ENCODE assay signal across 9 mouse cellular contexts in genomic region chr8:121730170-121730569, GRCm38 (mm10). TPM values are rescaled to one million over a fixed set of nuclear protein-coding genes. Genes with fewer than 3 reads are reported as not detected.
A peak's percentile ranks its signal among the peaks of the same experiment; 100 is the strongest.
DNase-seq lines count a peak whose midpoint lies in the region; ATAC-seq and TF ChIP-seq lines count a peak whose summit lies in the region.
"Had no signal": no experiment of that assay in that cellular context is flagged by ENCODE, and none has a peak within 500 bp of the region (broad histone marks: within the 10 kb centered on the region; RNA-seq: fewer than 3 reads in every experiment).

No protein-coding gene starts in this region.

- peaks cover 81% of the 10 kb centered on the region for H3K27me3 ChIP-seq in heart, embryonic 15.5 days
- H3K27me3 ChIP-seq in forebrain, postnatal 0 days (ENCODE audit: insufficient read depth, low read length) = peaks cover 11% of the 10 kb centered on the region; the same call in 1 of the 2 replicates
- H3K27me3 ChIP-seq in midbrain, embryonic 11.5 days (ENCODE audit: control insufficient read depth, insufficient read depth, low read length) = peaks cover 51% of the 10 kb centered on the region

- no peaks in the 10 kb centered on the region for H3K9me3 ChIP-seq in heart, embryonic 15.5 days (replicated peaks)
- H3K9me3 ChIP-seq in forebrain, postnatal 0 days (ENCODE audit: low read length) = no peaks in the 10 kb centered on the region
- H3K9me3 ChIP-seq in midbrain, embryonic 11.5 days (ENCODE audit: control insufficient read depth, low read length) = no peaks in the 10 kb centered on the region

- TF ChIP-seq CTCF in forebrain, postnatal 0 days (IDR thresholded peaks at IDR 0.05; ENCODE audit: low read depth) = no peak

- ATAC-seq in heart, embryonic 15.5 days (replicated peaks; ENCODE audit: insufficient number of reproducible peaks, insufficient read depth, low FRiP score, low read depth) = 0 out of 2 replicates have a peak, but pooled peaks have one; percentile 16
- ATAC-seq in forebrain, postnatal 0 days = peak; percentile 46
- peak; percentile 51 for ATAC-seq in midbrain, embryonic 11.5 days (ENCODE audit: low FRiP score)

- WGBS in heart, embryonic 15.5 days = 0% methylated on average over 35 of the region's 60 CpGs
- WGBS in forebrain, postnatal 0 days = 6% methylated on average over 31 of the region's 60 CpGs
- under 1% methylated on average over 49 of the region's 60 CpGs for WGBS in midbrain, embryonic 11.5 days

- DNase-seq in heart, postnatal 4 days = no peak
- DNase-seq in brain, adult 2 months (ENCODE audit: low read depth, low spot score) = peak; percentile 77
- DNase-seq in forebrain, postnatal 0 days = peak; percentile 54
- no peak for DNase-seq in midbrain, embryonic 11.5 days (ENCODE audit: low spot score, missing footprints)
- no peak for DNase-seq in B cell, adult 2 months
- no peak for DNase-seq in cerebellum, adult 8-10 months
- DNase-seq in c-Kit-positive CD71-positive TER-119-positive erythroid progenitor cells, embryonic 14.5 days (ENCODE audit: low spot score) = no peak

- no peaks in the 10 kb centered on the region for H3K36me3 ChIP-seq in heart, embryonic 15.5 days
- H3K36me3 ChIP-seq in forebrain, postnatal 0 days (ENCODE audit: insufficient read depth) = no peaks in the 10 kb centered on the region
- H3K36me3 ChIP-seq in midbrain, embryonic 11.5 days (ENCODE audit: control insufficient read depth, insufficient read depth, low read length) = no peaks in the 10 kb centered on the region

- no peak overlapping the region for H3K9ac ChIP-seq in heart, embryonic 15.5 days
- H3K9ac ChIP-seq in forebrain, postnatal 0 days = peak overlapping the region; percentile 75
- peak overlapping the region; percentile 61 for H3K9ac ChIP-seq in midbrain, embryonic 11.5 days (ENCODE audit: low read length)

- peak overlapping the region; percentile 50 for H3K4me3 ChIP-seq in heart, embryonic 15.5 days
- H3K4me3 ChIP-seq in forebrain, postnatal 0 days (ENCODE audit: low read depth, low read length) = peak overlapping the region; percentile 75
- peak overlapping the region; percentile 56 for H3K4me3 ChIP-seq in midbrain, embryonic 11.5 days (ENCODE audit: low read depth, low read length)

- H3K4me1 ChIP-seq in heart, embryonic 15.5 days (replicated peaks) = peaks cover 13% of the 10 kb centered on the region
- H3K4me1 ChIP-seq in forebrain, postnatal 0 days (ENCODE audit: insufficient read depth) = peaks cover 9% of the 10 kb centered on the region
- H3K4me1 ChIP-seq in midbrain, embryonic 11.5 days (ENCODE audit: control insufficient read depth, insufficient read depth, low read length) = peaks cover 14% of the 10 kb centered on the region

- H3K27ac ChIP-seq in heart, embryonic 15.5 days = no peak overlapping the region
- H3K27ac ChIP-seq in forebrain, postnatal 0 days (ENCODE audit: low read depth, low read length) = peak overlapping the region; percentile 72
- H3K27ac ChIP-seq in midbrain, embryonic 11.5 days (ENCODE audit: low read depth, low read length) = no peak overlapping the region; the same call in 1 of the 2 replicates

- peak overlapping the region; percentile 86 for H3K4me2 ChIP-seq in heart, embryonic 15.5 days
- peak overlapping the region; percentile 93 for H3K4me2 ChIP-seq in forebrain, postnatal 0 days (ENCODE audit: low read depth)
- peak overlapping the region; percentile 76 for H3K4me2 ChIP-seq in midbrain, embryonic 11.5 days

RNA-seq across cellular contexts. Expression of gene Jph3, which starts 0.7 kb away (rescaled TPM):
- 0.21 and 1.2 TPM in 2 replicates for polyA plus RNA-seq in heart, embryonic 15.5 days (2015; fragmentation: Nextera tagmentation; extraction: Ambion mirVana)
- under 1 TPM in 1 of 2 experiments, not detected in 1; 0.07 TPM for total RNA-seq in heart, postnatal 4 days (2021)
- 64.2 and 65.8 TPM in 2 replicates for total RNA-seq in forebrain, postnatal 0 days (2014; rRNA removed)
- polyA plus RNA-seq in forebrain, postnatal 0 days (2015; fragmentation: Nextera tagmentation; extraction: Ambion mirVana) = 123 and 127 TPM in 2 replicates
- polyA plus RNA-seq in midbrain, embryonic 11.5 days (2014; fragmentation: Nextera tagmentation; extraction: Ambion mirVana) = 10.2 and 10.4 TPM in 2 replicates
- total RNA-seq: MEL had no signal

Comparison
In these comparisons a context has a peak if more than half of its experiments do, and no peak if none do; other contexts are left out.
1. DNase-seq: peak in brain, adult 2 months (single experiment) and forebrain, postnatal 0 days (single experiment); none in heart, postnatal 4 days (single experiment), midbrain, embryonic 11.5 days (single experiment), B cell, adult 2 months (0 of 2), cerebellum, adult 8-10 months (single experiment) and c-Kit-positive CD71-positive TER-119-positive erythroid progenitor cells, embryonic 14.5 days (single experiment).
2. RNA of gene Jph3, which starts 0.7 kb away (polyA plus RNA-seq): 123 to 127 TPM in forebrain, postnatal 0 days; 10.2 to 10.4 TPM in midbrain, embryonic 11.5 days and 0.21 to 1.2 TPM in heart, embryonic 15.5 days; every median in the first group is over 10 times any median in the second.
3. Peak in every context shown above with its lines, with median percentiles within 50 percentile points of each other: ATAC-seq, H3K4me2 ChIP-seq and H3K4me3 ChIP-seq.